In genomic region chr1:98476381-98476780, GRCm38 (mm10) we compare ENCODE assay signal across 11 mouse cellular contexts. TPM values are rescaled to one million over a fixed set of nuclear protein-coding genes. Genes with fewer than 3 reads are reported as not detected.
"Had no signal": no experiment of that assay in that cellular context is flagged by ENCODE, and none has a peak within 500 bp of the region (broad histone marks: within the 10 kb centered on the region; RNA-seq: fewer than 3 reads in every experiment).

No protein-coding gene starts in this region.

RNA-seq across cellular contexts. Expression of gene Slco6d1, which starts 55.5 kb away (rescaled TPM):
- total RNA-seq: left cerebral cortex, postnatal 10 days; left cerebral cortex, postnatal 14 days; left cerebral cortex, postnatal 25 days; left cerebral cortex, postnatal 36 days; left cerebral cortex, postnatal 4 days; liver, adult 2 months; megakaryocyte progenitor cell, adult 5-6 weeks; megakaryocyte, adult 5-6 weeks; megakaryocyte-erythroid progenitor cell, adult 5-6 weeks; midbrain, postnatal 0 days; monocyte, adult 5-6 weeks had no signal
